In genomic region chr8:46293741-46294151, GRCm38 (mm10) we compare ENCODE assay signal across 10 mouse cellular contexts. TPM values are rescaled to one million over a fixed set of nuclear protein-coding genes. Genes with fewer than 3 reads are reported as not detected.
DNase-seq lines count a peak whose midpoint lies in the region; ATAC-seq and TF ChIP-seq lines count a peak whose summit lies in the region.
"Had no signal": no experiment of that assay in that cellular context is flagged by ENCODE, and none has a peak within 500 bp of the region (broad histone marks: within the 10 kb centered on the region; RNA-seq: fewer than 3 reads in every experiment).

No protein-coding gene starts in this region.

- H3K4me1 ChIP-seq in heart, embryonic 12.5 days (replicated peaks) = peaks cover 11% of the 10 kb centered on the region
- peaks cover 50% of the 10 kb centered on the region for H3K4me1 ChIP-seq in midbrain, embryonic 13.5 days (replicated peaks)

- H3K9ac ChIP-seq in heart, embryonic 12.5 days = no peak overlapping the region
- no peak overlapping the region for H3K9ac ChIP-seq in midbrain, embryonic 13.5 days (replicated peaks)

- ATAC-seq in heart, embryonic 12.5 days (ENCODE audit: insufficient number of reproducible peaks, low FRiP score) = no peak
- no peak for ATAC-seq in midbrain, embryonic 13.5 days
- no peak for ATAC-seq in inflammation-experienced regulatory T-cells, adult 6 months

- peak overlapping the region; percentile 25 for H3K4me2 ChIP-seq in heart, embryonic 12.5 days
- peak overlapping the region; percentile 54 for H3K4me2 ChIP-seq in midbrain, embryonic 13.5 days (replicated peaks)

- peak; percentile 49 for DNase-seq in gastrocnemius, adult 2 months
- DNase-seq in gastrocnemius, postnatal 36 days = no peak
- peak; percentile 37 to 73 for DNase-seq in adrenal gland, postnatal 36 days
- no peak for DNase-seq in cerebellum, postnatal 36 days
- no peak for DNase-seq in lung, postnatal 10 days

- peaks cover 93% of the 10 kb centered on the region for H3K27me3 ChIP-seq in heart, embryonic 12.5 days (replicated peaks)
- peaks cover 93% of the 10 kb centered on the region for H3K27me3 ChIP-seq in midbrain, embryonic 13.5 days

- H3K36me3 ChIP-seq in heart, embryonic 12.5 days = no peaks in the 10 kb centered on the region
- H3K36me3 ChIP-seq in midbrain, embryonic 13.5 days = no peaks in the 10 kb centered on the region

- H3K9me3 ChIP-seq in heart, embryonic 12.5 days (replicated peaks) = no peaks in the 10 kb centered on the region
- H3K9me3 ChIP-seq in midbrain, embryonic 13.5 days = no peaks in the 10 kb centered on the region

- H3K4me3 ChIP-seq in gastrocnemius, adult 2 months = peak overlapping the region; percentile 59
- H3K4me3 ChIP-seq in heart, embryonic 12.5 days = peak overlapping the region; percentile 2; the same call in 1 of the 2 replicates
- H3K4me3 ChIP-seq in midbrain, embryonic 13.5 days (replicated peaks) = peak overlapping the region; percentile 32

- peak overlapping the region; percentile 38; the same call in 1 of the 2 replicates for H3K27ac ChIP-seq in gastrocnemius, adult 2 months
- no peak overlapping the region for H3K27ac ChIP-seq in heart, embryonic 12.5 days (ENCODE audit: poor library complexity, severe bottlenecking)
- no peak overlapping the region for H3K27ac ChIP-seq in midbrain, embryonic 13.5 days

- TF ChIP-seq CTCF in gastrocnemius, adult 2 months (IDR thresholded peaks at IDR 0.05) = no peak

- WGBS in heart, embryonic 12.5 days = 1% methylated on average over 16 of the region's 16 CpGs
- under 1% methylated on average over 16 of the region's 16 CpGs for WGBS in midbrain, embryonic 13.5 days

- intact Hi-C loops in gastrocnemius, adult 2 months (cut with DNase I) = no loop called here
- intact Hi-C loops in gastrocnemius, postnatal 36 days (cut with DNase I) = no loop called here

RNA-seq across cellular contexts. Expression of gene Helt, which starts 0.7 kb away (rescaled TPM):
- 1 to 10 TPM in 1 of 2 experiments, under 1 TPM in 1; 0.82 to 1.6 TPM for total RNA-seq in gastrocnemius, adult 2 months (2021)
- 1 to 10 TPM in 1 of 2 experiments, under 1 TPM in 1; 0.77 to 1.1 TPM for total RNA-seq in gastrocnemius, postnatal 36 days (2021)
- not detected for total RNA-seq in adrenal gland, postnatal 36 days (2021)
- polyA plus RNA-seq in heart, embryonic 12.5 days (2016; fragmentation: Nextera tagmentation; extraction: Ambion mirVana) = not detected in 2 replicates
- polyA plus RNA-seq in midbrain, embryonic 13.5 days (2015; fragmentation: Nextera tagmentation; extraction: Ambion mirVana) = 27.1 and 38.4 TPM in 2 replicates
- not detected for polyA plus RNA-seq in inflammation-experienced regulatory T-cells, adult 6 months (2017; shearing (Covaris generic))
- total RNA-seq: common myeloid progenitor, adult 5-6 weeks had no signal
- polyA plus RNA-seq: kidney, embryonic 14.5 days had no signal

Comparison
In these comparisons a context has a peak if more than half of its experiments do, and no peak if none do; other contexts are left out.
1. DNase-seq: peak in gastrocnemius, adult 2 months (single experiment) and adrenal gland, postnatal 36 days (2 of 2); none in gastrocnemius, postnatal 36 days (0 of 2), cerebellum, postnatal 36 days (0 of 2) and lung, postnatal 10 days (single experiment).
2. H3K4me3 ChIP-seq: peak in every context shown above with its lines; median percentile 59 in gastrocnemius, adult 2 months; 32 in midbrain, embryonic 13.5 days; 2 in heart, embryonic 12.5 days.